Mouse (Mus musculus) skeletal muscle tissue, adult 2 months (tissue): ENCODE data around the gene Babam2.

ENCODE experiments used
- DNase-seq: peaks from one replicate; pipeline ENCODE4 v3.0.0-alpha.2; 2012; ENCODE audit warnings: low read depth, low spot score

Gene Babam2

DNA sequence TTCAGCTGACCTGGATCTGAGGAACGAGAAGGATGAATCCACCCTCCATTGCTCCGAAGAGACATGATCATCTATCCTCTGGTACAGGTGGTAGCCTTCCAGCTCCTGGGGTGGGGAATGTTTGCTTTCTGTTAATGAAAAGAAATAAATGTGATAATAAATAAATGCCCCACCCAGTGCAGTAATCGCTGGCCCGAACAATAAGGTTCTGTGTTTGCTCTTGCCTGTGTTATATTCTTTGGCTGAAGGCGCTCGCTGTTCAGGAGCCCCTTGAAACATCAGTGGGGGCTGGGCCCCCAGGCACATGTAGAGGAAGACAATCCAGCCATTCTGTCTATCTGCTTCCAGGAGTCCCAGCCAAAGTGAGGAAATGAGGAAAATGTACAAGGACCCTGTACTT lies 427.5 kb downstream of the Babam2 start:
- DNase-seq: no peak

DNA sequence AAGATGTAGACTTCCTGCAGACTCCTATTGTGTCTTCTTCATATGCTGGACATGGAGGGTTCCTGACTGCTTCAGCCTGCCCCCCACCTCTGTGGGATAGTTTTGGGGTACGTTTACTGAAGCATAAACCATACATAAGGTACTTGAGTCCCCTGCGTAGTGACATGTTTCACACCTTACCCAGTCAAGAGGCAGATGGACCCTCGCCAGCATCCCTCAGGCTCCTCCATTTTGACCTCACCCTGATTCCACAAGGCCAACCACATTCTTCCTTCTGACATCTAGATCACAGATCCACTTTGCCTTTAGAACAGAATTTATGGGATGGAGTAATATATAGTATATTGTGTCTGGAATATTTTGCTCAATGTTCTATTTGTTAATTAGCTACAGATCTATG lies 429.7 kb downstream of the Babam2 start:
- no peak for DNase-seq

DNA sequence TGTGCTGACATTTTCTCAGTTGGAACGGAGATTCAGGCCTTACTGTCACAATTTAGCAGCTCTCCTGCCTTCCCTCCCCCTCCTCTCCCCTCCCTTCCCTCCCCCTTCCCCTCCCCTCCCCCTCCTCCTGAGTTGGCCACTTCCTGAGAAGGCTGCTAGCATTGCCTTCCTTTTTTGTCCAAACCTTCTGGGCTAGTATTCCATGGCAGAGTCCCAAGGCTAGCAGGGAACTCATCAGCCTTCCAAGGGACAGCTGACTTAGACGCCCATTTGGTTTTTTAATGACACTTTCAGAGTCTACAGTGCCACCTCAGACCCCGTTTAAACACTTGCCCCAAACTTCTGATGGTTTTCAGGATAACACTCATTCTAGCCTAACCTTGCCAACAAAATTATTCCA lies 430.4 kb downstream of the Babam2 start:
- DNase-seq: no peak

DNA sequence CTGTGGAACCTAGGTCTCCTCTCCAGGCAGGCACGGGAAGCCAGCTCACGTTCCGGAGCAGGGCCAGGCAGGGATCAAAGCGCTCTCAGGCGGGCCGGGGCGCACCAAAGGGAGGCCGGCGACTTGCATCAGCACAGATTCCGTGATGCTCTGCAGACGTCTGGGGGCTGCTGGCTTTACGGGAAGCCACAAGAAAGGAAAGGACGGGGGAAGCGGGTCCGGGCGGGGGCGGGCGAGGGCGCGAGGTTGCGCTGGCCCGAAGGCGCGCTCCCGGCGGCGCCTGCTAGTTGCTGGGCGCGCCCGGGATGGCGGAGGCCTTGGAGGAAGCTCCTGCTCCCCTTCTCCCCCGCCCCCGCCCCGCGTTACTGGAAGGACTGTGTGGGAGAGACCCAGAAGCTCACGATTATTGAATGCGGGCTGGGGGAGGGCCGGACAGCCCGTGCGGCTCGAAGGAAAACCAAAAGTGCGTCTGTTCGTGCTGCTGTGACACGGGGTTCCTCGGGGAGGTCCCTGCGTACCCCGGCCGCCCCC lies 435.6 kb downstream of the Babam2 start:
- DNase-seq: no peak

DNA sequence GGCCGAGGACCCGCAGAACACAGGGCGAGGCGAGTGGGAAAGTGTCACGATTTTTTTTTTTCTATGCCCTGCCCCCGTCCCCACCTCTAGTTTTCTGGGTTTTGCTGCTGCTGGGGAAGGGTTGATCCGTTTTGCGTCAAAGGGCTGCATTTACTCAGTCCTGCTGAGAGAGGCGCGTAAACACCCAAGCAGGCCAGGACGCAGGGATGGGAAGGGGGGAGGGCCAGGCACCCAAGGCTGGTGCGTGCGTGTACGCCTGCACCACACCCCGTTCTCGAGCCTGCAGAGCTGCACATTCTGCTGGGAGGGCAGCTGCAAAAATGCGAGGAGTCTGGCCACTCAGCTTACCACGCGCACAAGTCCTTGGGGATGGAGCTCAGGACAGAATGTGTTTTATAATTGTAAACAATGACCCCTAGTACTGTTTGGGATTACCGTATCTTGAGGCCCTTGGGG lies 436.1 kb downstream of the Babam2 start:
- peak; percentile 92 for DNase-seq

DNA sequence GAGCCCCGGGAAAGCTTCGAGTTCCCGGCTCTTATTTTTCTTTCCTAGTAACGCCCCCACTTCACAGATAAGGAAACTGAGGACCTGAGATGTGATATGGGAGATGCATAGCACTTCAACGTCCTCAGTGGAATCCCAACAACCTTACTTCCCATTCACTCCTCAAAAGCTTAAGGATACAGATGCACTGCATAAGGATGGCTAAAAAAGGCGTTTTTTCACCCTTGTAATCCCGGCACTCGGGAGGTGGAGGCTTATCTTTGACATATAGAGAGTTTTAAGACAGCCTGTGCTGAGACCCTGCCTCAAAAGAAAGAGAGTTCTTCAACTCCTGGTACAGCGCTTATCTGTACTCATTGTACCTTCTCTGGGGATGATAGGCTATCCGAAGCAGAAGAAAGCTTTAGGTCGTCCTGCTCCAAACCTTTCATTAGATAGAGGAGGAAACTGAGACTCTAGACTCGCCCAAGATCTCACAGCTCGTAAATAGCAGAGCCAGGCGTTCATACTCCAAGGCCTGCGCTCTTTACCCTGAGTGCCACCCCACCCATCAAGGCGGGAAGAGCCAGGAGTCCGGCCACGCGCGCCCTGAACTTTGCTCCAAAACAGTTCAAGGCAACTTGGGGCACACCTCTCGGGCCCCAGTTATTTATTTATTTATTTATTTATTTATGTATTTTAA lies 436.7 kb downstream of the Babam2 start:
- DNase-seq: no peak
